Mouse (Mus musculus) myocyte (in vitro differentiated cells): Measurements from ENCODE around the gene Gm20388.

Experiments used
- CEBPB ChIP-seq: IDR thresholded peaks from 2 replicates; pipeline ENCODE4 v1.6.1; 2011; ENCODE audit warnings: mild to moderate bottlenecking, moderate library complexity; ENCODE audit not compliant: poor library complexity, insufficient read depth, severe bottlenecking
- E2F4 ChIP-seq: IDR thresholded peaks from one replicate; pipeline ENCODE4 v1.6.1; 2011; ENCODE audit warnings: mild to moderate bottlenecking, control low read depth, moderate library complexity; ENCODE audit not compliant: insufficient read depth
- POLR2A ChIP-seq: IDR thresholded peaks from one replicate; pipeline ENCODE4 v1.6.1; 2011; ENCODE audit warnings: low read depth, mild to moderate bottlenecking, control low read depth, moderate library complexity; ENCODE audit not compliant: insufficient read length

GRCm38 (mm10) chr8:120731582-120731981 is 820.9 kb downstream of the Gm20388 start:
- TF ChIP-seq E2F4 (no peak), CEBPB (no peak), POLR2A (no peak)
